Comparison of ENCODE assay signal across 8 mouse cellular contexts in genomic region chr5:115538017-115538692, GRCm38 (mm10). TPM values are rescaled to one million over a fixed set of nuclear protein-coding genes. Genes with fewer than 3 reads are reported as not detected.
DNase-seq lines count a peak whose midpoint lies in the region; ATAC-seq lines count a peak whose summit lies in the region.

No protein-coding gene starts in this region.

- H3K4me1 ChIP-seq in heart, embryonic 12.5 days (replicated peaks) = peaks cover 60% of the 10 kb centered on the region
- peaks cover 51% of the 10 kb centered on the region for H3K4me1 ChIP-seq in intestine, embryonic 14.5 days (replicated peaks; ENCODE audit: control insufficient read depth, insufficient read depth, low read length)
- peaks cover 53% of the 10 kb centered on the region for H3K4me1 ChIP-seq in liver, embryonic 16.5 days (ENCODE audit: control insufficient read depth, low read depth, low read length)

- H3K36me3 ChIP-seq in heart, embryonic 12.5 days = no peaks in the 10 kb centered on the region
- H3K36me3 ChIP-seq in intestine, embryonic 14.5 days (ENCODE audit: control insufficient read depth, insufficient read depth, low read length) = no peaks in the 10 kb centered on the region
- H3K36me3 ChIP-seq in liver, embryonic 16.5 days (ENCODE audit: control insufficient read depth, insufficient read depth) = no peaks in the 10 kb centered on the region

- ATAC-seq in heart, embryonic 12.5 days (ENCODE audit: insufficient number of reproducible peaks, low FRiP score) = no peak
- ATAC-seq in intestine, embryonic 14.5 days (replicated peaks; ENCODE audit: low FRiP score, low TSS enrichment, low read depth) = peak; percentile 4; the same call in 1 of the 2 replicates
- ATAC-seq in liver, embryonic 16.5 days (ENCODE audit: low read depth) = no peak

- no peak overlapping the region for H3K4me3 ChIP-seq in heart, embryonic 12.5 days
- no peak overlapping the region for H3K4me3 ChIP-seq in intestine, embryonic 14.5 days (ENCODE audit: low read depth, low read length)
- H3K4me3 ChIP-seq in liver, embryonic 16.5 days (ENCODE audit: low read depth, low read length) = no peak overlapping the region

- no peak overlapping the region for H3K27ac ChIP-seq in heart, embryonic 12.5 days (ENCODE audit: poor library complexity, severe bottlenecking)
- H3K27ac ChIP-seq in intestine, embryonic 14.5 days (ENCODE audit: low read depth) = no peak overlapping the region
- peak overlapping the region; percentile 18; the same call in 1 of the 2 replicates for H3K27ac ChIP-seq in liver, embryonic 16.5 days (ENCODE audit: low read length)

- DNase-seq in heart, adult 18-20 months = no peak
- peak; percentile 63 to 64 for DNase-seq in cerebellum, postnatal 10 days
- no peak for DNase-seq in intestine, embryonic 14.5 days (ENCODE audit: low spot score)
- no peak for DNase-seq in spleen, postnatal 14 days (ENCODE audit: low spot score in 2 of 2)
- no peak for DNase-seq in spleen, adult 12 weeks (ENCODE audit: low spot score)
- no peak for DNase-seq in Muller cell, postnatal 12 days (ENCODE audit: inconsistent ontology term)

- 66% methylated on average over 13 of the region's 13 CpGs for WGBS in heart, embryonic 12.5 days
- WGBS in intestine, embryonic 14.5 days = 62% methylated on average over 13 of the region's 13 CpGs
- 48% methylated on average over 13 of the region's 13 CpGs for WGBS in liver, embryonic 16.5 days (ENCODE audit: insufficient replicate concordance)

- H3K9me3 ChIP-seq in heart, embryonic 12.5 days (replicated peaks) = no peaks in the 10 kb centered on the region
- no peaks in the 10 kb centered on the region for H3K9me3 ChIP-seq in intestine, embryonic 14.5 days (ENCODE audit: control insufficient read depth, low read length)
- no peaks in the 10 kb centered on the region for H3K9me3 ChIP-seq in liver, embryonic 16.5 days (replicated peaks; ENCODE audit: control insufficient read depth, low read length)

- no peaks in the 10 kb centered on the region for H3K27me3 ChIP-seq in heart, embryonic 12.5 days (replicated peaks)
- no peaks in the 10 kb centered on the region for H3K27me3 ChIP-seq in intestine, embryonic 14.5 days (replicated peaks; ENCODE audit: control insufficient read depth, insufficient read depth, low read length)
- H3K27me3 ChIP-seq in liver, embryonic 16.5 days (ENCODE audit: control insufficient read depth, insufficient read depth, low read depth, low read length) = no peaks in the 10 kb centered on the region

- H3K4me2 ChIP-seq in heart, embryonic 12.5 days = peak overlapping the region; percentile 36; the same call in 1 of the 2 replicates
- no peak overlapping the region for H3K4me2 ChIP-seq in intestine, embryonic 14.5 days (ENCODE audit: low read length)
- H3K4me2 ChIP-seq in liver, embryonic 16.5 days (ENCODE audit: low read depth, low read length) = peak overlapping the region; percentile 12; the same call in 1 of the 2 replicates

- peak overlapping the region; percentile 23; the same call in 1 of the 2 replicates for H3K9ac ChIP-seq in heart, embryonic 12.5 days
- H3K9ac ChIP-seq in intestine, embryonic 14.5 days (ENCODE audit: low read length) = no peak overlapping the region
- H3K9ac ChIP-seq in liver, embryonic 16.5 days (ENCODE audit: low read depth, low read length) = peak overlapping the region; percentile 16; the same call in 1 of the 2 replicates

RNA-seq across cellular contexts. Expression of gene Rplp0, which starts 21.1 kb away (rescaled TPM):
- 949 and 971 TPM in 2 replicates for polyA plus RNA-seq in heart, embryonic 12.5 days (2016; fragmentation: Nextera tagmentation; extraction: Ambion mirVana)
- 100 to 1,000 TPM; 624 to 648 TPM for total RNA-seq in heart, adult 18-20 months (2021)
- polyA plus RNA-seq in intestine, embryonic 14.5 days (2014; fragmentation: Nextera tagmentation; extraction: Ambion mirVana) = 2,116 and 2,150 TPM in 2 replicates
- 919 and 997 TPM in 2 replicates for polyA plus RNA-seq in liver, embryonic 16.5 days (2015; fragmentation: Nextera tagmentation; extraction: Ambion mirVana)

RNA-seq across cellular contexts. Expression of gene Gcn1l1, which starts 26.9 kb away (rescaled TPM):
- polyA plus RNA-seq in heart, embryonic 12.5 days (2016; fragmentation: Nextera tagmentation; extraction: Ambion mirVana) = 43.1 and 47.0 TPM in 2 replicates
- 10 to 100 TPM; 39.1 to 41.5 TPM for total RNA-seq in heart, adult 18-20 months (2021)
- polyA plus RNA-seq in intestine, embryonic 14.5 days (2014; fragmentation: Nextera tagmentation; extraction: Ambion mirVana) = 43.6 and 44.8 TPM in 2 replicates
- 14.1 and 14.8 TPM in 2 replicates for polyA plus RNA-seq in liver, embryonic 16.5 days (2015; fragmentation: Nextera tagmentation; extraction: Ambion mirVana)

RNA-seq across cellular contexts. Expression of gene Pxn, which starts 31.7 kb away (rescaled TPM):
- 41.1 and 41.7 TPM in 2 replicates for polyA plus RNA-seq in heart, embryonic 12.5 days (2016; fragmentation: Nextera tagmentation; extraction: Ambion mirVana)
- 10 to 100 TPM; 34.0 to 35.1 TPM for total RNA-seq in heart, adult 18-20 months (2021)
- polyA plus RNA-seq in intestine, embryonic 14.5 days (2014; fragmentation: Nextera tagmentation; extraction: Ambion mirVana) = 16.8 and 19.3 TPM in 2 replicates
- polyA plus RNA-seq in liver, embryonic 16.5 days (2015; fragmentation: Nextera tagmentation; extraction: Ambion mirVana) = 17.2 and 19.1 TPM in 2 replicates

RNA-seq across cellular contexts. Expression of gene Sirt4, which starts 53.6 kb away (rescaled TPM):
- 14.7 and 18.0 TPM in 2 replicates for polyA plus RNA-seq in heart, embryonic 12.5 days (2016; fragmentation: Nextera tagmentation; extraction: Ambion mirVana)
- 10 to 100 TPM; 13.6 to 19.5 TPM for total RNA-seq in heart, adult 18-20 months (2021)
- polyA plus RNA-seq in intestine, embryonic 14.5 days (2014; fragmentation: Nextera tagmentation; extraction: Ambion mirVana) = 15.2 and 21.5 TPM in 2 replicates
- polyA plus RNA-seq in liver, embryonic 16.5 days (2015; fragmentation: Nextera tagmentation; extraction: Ambion mirVana) = 4.6 and 6.5 TPM in 2 replicates

Comparison
In these comparisons a context has a peak if more than half of its experiments do, and no peak if none do; other contexts are left out.
1. DNase-seq: peak in cerebellum, postnatal 10 days (2 of 2); none in heart, adult 18-20 months (0 of 2), intestine, embryonic 14.5 days (single experiment), spleen, postnatal 14 days (0 of 2), spleen, adult 12 weeks (single experiment) and Muller cell, postnatal 12 days (single experiment).